Mouse (Mus musculus): ENCODE data around the gene Barx1. TPM values are rescaled to one million over a fixed set of nuclear protein-coding genes. Genes with fewer than 3 reads are reported as not detected.

Gene Barx1
- polyA plus RNA-seq, 1 experiment: 1.1 TPM

- no peak for DNase-seq
- no peak overlapping the region for H3K27ac ChIP-seq (ENCODE audit: control insufficient read depth, insufficient read depth, low read length)
- 22% methylated on average over 21 of the region's 21 CpGs for WGBS
- TF ChIP-seq CTCF (IDR thresholded peaks at IDR 0.05; ENCODE audit: borderline replicate concordance, control insufficient read depth, extremely low read depth, insufficient read depth, low read length, poor library complexity) (no peak), POLR2A (IDR thresholded peaks at IDR 0.05; ENCODE audit: control insufficient read depth, extremely low read depth, insufficient read depth, low read length, poor library complexity) (no peak)
- no peaks in the 10 kb centered on the region for H3K4me1 ChIP-seq (replicated peaks; ENCODE audit: control insufficient read depth, insufficient read depth, low read length)
- H3K27me3 ChIP-seq (ENCODE audit: control insufficient read depth, insufficient read depth, low read length): no peaks in the 10 kb centered on the region; the same call in 1 of the 2 replicates
- no peaks in the 10 kb centered on the region for H3K36me3 ChIP-seq (ENCODE audit: control insufficient read depth, insufficient read depth, low read length)
- H3K4me3 ChIP-seq (ENCODE audit: control insufficient read depth, insufficient read depth, low read length): no peak overlapping the region
These were observed 43.7 kb downstream of the Barx1 start for GRCm38 (mm10) chr13:48706385-48706951.

GRCm38 (mm10) chr13:48712675-48713074 is 49.9 kb downstream of the Barx1 start:
- Histone ChIP-seq H3K4me1 (replicated peaks; ENCODE audit: control insufficient read depth, insufficient read depth, low read length) (no peaks in the 10 kb centered on the region), H3K36me3 (ENCODE audit: control insufficient read depth, insufficient read depth, low read length) (no peaks in the 10 kb centered on the region), H3K4me3 (ENCODE audit: control insufficient read depth, insufficient read depth, low read length) (no peak overlapping the region), H3K27me3 (ENCODE audit: control insufficient read depth, insufficient read depth, low read length) (no peaks in the 10 kb centered on the region; the same call in 1 of the 2 replicates), H3K27ac (ENCODE audit: control insufficient read depth, insufficient read depth, low read length) (no peak overlapping the region)
- no peak for DNase-seq
- WGBS: 52% methylated on average over 2 of the region's 2 CpGs
- TF ChIP-seq POLR2A (IDR thresholded peaks at IDR 0.05; ENCODE audit: control insufficient read depth, extremely low read depth, insufficient read depth, low read length, poor library complexity) (no peak), CTCF (IDR thresholded peaks at IDR 0.05; ENCODE audit: borderline replicate concordance, control insufficient read depth, extremely low read depth, insufficient read depth, low read length, poor library complexity) (no peak)

GRCm38 (mm10) chr13:48716075-48716474 is 53.3 kb downstream of the Barx1 start:
- DNase-seq: no peak
- H3K27ac ChIP-seq (ENCODE audit: control insufficient read depth, insufficient read depth, low read length): no peak overlapping the region
- H3K36me3 ChIP-seq (ENCODE audit: control insufficient read depth, insufficient read depth, low read length): no peaks in the 10 kb centered on the region
- H3K4me1 ChIP-seq (replicated peaks; ENCODE audit: control insufficient read depth, insufficient read depth, low read length): no peaks in the 10 kb centered on the region
- no peaks in the 10 kb centered on the region; the same call in 1 of the 2 replicates for H3K27me3 ChIP-seq (ENCODE audit: control insufficient read depth, insufficient read depth, low read length)
- 76% methylated on average over 4 of the region's 4 CpGs for WGBS
- TF ChIP-seq CTCF (IDR thresholded peaks at IDR 0.05; ENCODE audit: borderline replicate concordance, control insufficient read depth, extremely low read depth, insufficient read depth, low read length, poor library complexity) (peak; percentile 69; the same call in 1 of the 2 replicates), POLR2A (IDR thresholded peaks at IDR 0.05; ENCODE audit: control insufficient read depth, extremely low read depth, insufficient read depth, low read length, poor library complexity) (no peak)
- H3K4me3 ChIP-seq (ENCODE audit: control insufficient read depth, insufficient read depth, low read length): no peak overlapping the region

Other genes with a start within 250 kb of the Barx1 start
- gene Zfp169, start 149.5 kb upstream of the Barx1 start, polyA plus RNA-seq (2012; rRNA removed): 37.2 and 42.5 TPM in 2 replicates
- not detected in 2 replicates for gene A830005F24Rik, start 149.4 kb upstream of the Barx1 start, polyA plus RNA-seq (2012; rRNA removed)
- gene Ptpdc1, start 37.3 kb upstream of the Barx1 start, polyA plus RNA-seq (2012; rRNA removed): 1.1 and 1.3 TPM in 2 replicates
- 74.4 and 102 TPM in 2 replicates for gene Phf2, start 208.1 kb downstream of the Barx1 start, polyA plus RNA-seq (2012; rRNA removed)